Comparison of ENCODE assay signal across 11 mouse cellular contexts in the genomic region with DNA sequence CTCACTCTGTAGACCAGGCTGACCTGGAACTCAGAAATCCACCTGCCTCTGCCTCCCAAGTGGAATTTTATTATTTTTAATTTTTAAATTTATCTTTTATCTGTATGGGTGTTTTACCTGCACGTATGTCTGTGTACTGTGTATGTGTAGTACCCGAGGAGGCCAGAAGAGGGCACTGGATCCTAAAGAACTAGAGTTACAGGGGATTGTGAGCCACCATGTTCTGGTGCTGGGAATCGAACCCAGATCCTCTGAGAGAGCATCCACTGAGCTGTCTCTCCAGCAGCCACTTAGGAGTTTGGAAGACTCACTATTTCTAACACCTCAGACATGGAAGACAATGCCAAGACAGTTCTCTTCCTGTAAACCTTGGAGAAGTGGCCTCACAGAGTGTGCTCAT. TPM values are rescaled to one million over a fixed set of nuclear protein-coding genes. Genes with fewer than 3 reads are reported as not detected.
DNase-seq lines count a peak whose midpoint lies in the region; ATAC-seq and TF ChIP-seq lines count a peak whose summit lies in the region.
"Had no signal": no experiment of that assay in that cellular context is flagged by ENCODE, and none has a peak within 500 bp of the region (broad histone marks: within the 10 kb centered on the region; RNA-seq: fewer than 3 reads in every experiment).

No protein-coding gene starts in this region.

- no peak overlapping the region for H3K9ac ChIP-seq in kidney, embryonic 15.5 days
- H3K9ac ChIP-seq: embryonic facial prominence, embryonic 12.5 days; midbrain, embryonic 13.5 days had no signal

- WGBS in kidney, adult 2 months: 87% methylated on average over 3 of the region's 3 CpGs
- WGBS in kidney, embryonic 15.5 days: 84% methylated on average over 3 of the region's 3 CpGs

- H3K4me3 ChIP-seq in kidney, adult 2 months (ENCODE audit: insufficient read depth, low read depth, low read length): no peak overlapping the region
- H3K4me3 ChIP-seq in kidney, embryonic 15.5 days (replicated peaks): no peak overlapping the region
- no peak overlapping the region for H3K4me3 ChIP-seq in E14TG2a.4 (replicated peaks; ENCODE audit: low read length)
- H3K4me3 ChIP-seq: embryonic facial prominence, embryonic 12.5 days; midbrain, embryonic 13.5 days had no signal

- no peak for ATAC-seq in kidney, embryonic 15.5 days (replicated peaks; ENCODE audit: low FRiP score)
- ATAC-seq in cerebellum, adult (ENCODE audit: insufficient number of reproducible peaks, low FRiP score, low TSS enrichment): no peak
- ATAC-seq: midbrain, embryonic 13.5 days had no signal

- no peaks in the 10 kb centered on the region for H3K36me3 ChIP-seq in kidney, adult 2 months (ENCODE audit: control insufficient read depth, insufficient read depth, low read length)
- 0 out of 2 replicates have a peak, but pooled peaks cover 4% of the 10 kb centered on the region for H3K36me3 ChIP-seq in kidney, embryonic 15.5 days
- H3K36me3 ChIP-seq in E14TG2a.4 (ENCODE audit: insufficient read depth, low read length): no peaks in the 10 kb centered on the region
- H3K36me3 ChIP-seq: midbrain, embryonic 13.5 days had no signal

- no peak overlapping the region for H3K27ac ChIP-seq in kidney, adult 2 months (ENCODE audit: insufficient read depth, low read depth, low read length)
- H3K27ac ChIP-seq in kidney, embryonic 15.5 days: no peak overlapping the region
- H3K27ac ChIP-seq: embryonic facial prominence, embryonic 12.5 days; midbrain, embryonic 13.5 days had no signal

- DNase-seq in kidney, adult 2 months: peak; percentile 37
- DNase-seq in c-Kit-positive CD71-positive TER-119-negative erythroid progenitor cells, embryonic 14.5 days (ENCODE audit: low read depth): peak; percentile 36
- peak; percentile 29 for DNase-seq in mesoderm, embryonic 11.5 days (ENCODE audit: low read depth, low spot score)
- DNase-seq in urinary bladder, postnatal 25 days (ENCODE audit: low spot score): no peak
- DNase-seq in layer of hippocampus, postnatal 10 days (ENCODE audit: low spot score in 2 of 2): no peak

- H3K4me2 ChIP-seq in kidney, embryonic 15.5 days: no peak overlapping the region
- H3K4me2 ChIP-seq: embryonic facial prominence, embryonic 12.5 days; heart, embryonic 11.5 days; midbrain, embryonic 13.5 days had no signal

- peak; percentile 26; the same call in 1 of the 2 replicates for TF ChIP-seq CTCF in kidney, adult 2 months (conservative IDR thresholded peaks at IDR 0.05; ENCODE audit: insufficient read depth, insufficient read length, low read depth, low read length)
- TF ChIP-seq CTCF in E14TG2a.4 (conservative IDR thresholded peaks at IDR 0.05; ENCODE audit: low read length): peak; percentile 43; the same call in 1 of the 2 replicates

- no peaks in the 10 kb centered on the region for H3K9me3 ChIP-seq in kidney, embryonic 15.5 days (replicated peaks)
- H3K9me3 ChIP-seq in E14TG2a.4 (ENCODE audit: low read length): no peaks in the 10 kb centered on the region
- H3K9me3 ChIP-seq: embryonic facial prominence, embryonic 12.5 days; midbrain, embryonic 13.5 days had no signal

- H3K27me3 ChIP-seq in kidney, adult 2 months (replicated peaks; ENCODE audit: control insufficient read depth, insufficient read depth, low read length): no peaks in the 10 kb centered on the region
- H3K27me3 ChIP-seq in kidney, embryonic 15.5 days: no peaks in the 10 kb centered on the region
- H3K27me3 ChIP-seq in E14TG2a.4 (ENCODE audit: insufficient read depth, low read length): peaks cover 9% of the 10 kb centered on the region; the same call in 1 of the 2 replicates
- H3K27me3 ChIP-seq: embryonic facial prominence, embryonic 12.5 days; midbrain, embryonic 13.5 days had no signal

- H3K4me1 ChIP-seq in kidney, adult 2 months (ENCODE audit: control insufficient read depth, insufficient read depth, low read length): no peaks in the 10 kb centered on the region
- peaks cover 5% of the 10 kb centered on the region; the same call in 1 of the 2 replicates for H3K4me1 ChIP-seq in kidney, embryonic 15.5 days
- H3K4me1 ChIP-seq in E14TG2a.4 (replicated peaks; ENCODE audit: low read depth, low read length): peaks cover 33% of the 10 kb centered on the region
- H3K4me1 ChIP-seq: embryonic facial prominence, embryonic 12.5 days; midbrain, embryonic 13.5 days had no signal

- no peak for TF ChIP-seq POLR2A in kidney, adult 2 months (IDR thresholded peaks at IDR 0.05; ENCODE audit: low read depth, low read length)

RNA-seq across cellular contexts. Expression of a gene that starts 11.1 kb away (rescaled TPM):
- polyA plus RNA-seq in kidney, adult 2 months (2012; rRNA removed): 65.7 and 66.6 TPM in 2 replicates
- 42.3 and 45.0 TPM in 2 replicates for polyA plus RNA-seq in kidney, embryonic 15.5 days (2015; fragmentation: Nextera tagmentation; extraction: Ambion mirVana)
- total RNA-seq in layer of hippocampus, postnatal 10 days (2021): 10 to 100 TPM; 38.4 to 41.3 TPM

RNA-seq across cellular contexts. Expression of a gene that starts 50.9 kb away (rescaled TPM):
- 38.6 and 47.8 TPM in 2 replicates for polyA plus RNA-seq in kidney, adult 2 months (2012; rRNA removed)
- polyA plus RNA-seq in kidney, embryonic 15.5 days (2015; fragmentation: Nextera tagmentation; extraction: Ambion mirVana): 5.0 and 6.1 TPM in 2 replicates
- 10 to 100 TPM; 21.8 to 24.0 TPM for total RNA-seq in layer of hippocampus, postnatal 10 days (2021)

Comparison
In these comparisons a context has a peak if more than half of its experiments do, and no peak if none do; other contexts are left out.
1. DNase-seq: peak in kidney, adult 2 months (single experiment), c-Kit-positive CD71-positive TER-119-negative erythroid progenitor cells, embryonic 14.5 days (single experiment) and mesoderm, embryonic 11.5 days (single experiment); none in urinary bladder, postnatal 25 days (single experiment) and layer of hippocampus, postnatal 10 days (0 of 2).